Mouse (Mus musculus) lung, adult 10 weeks (tissue): Measurements from ENCODE around the gene Cbx4. TPM values are rescaled to one million over a fixed set of nuclear protein-coding genes. Genes with fewer than 3 reads are reported as not detected.

Source experiments
- polyA plus RNA-seq: library from polyadenylated mRNA; stranded (reverse); fragments of 350-450 nt; fragmentation: Illumina TruSeq; extraction: RNeasy Lipid Tissue Mini Kit (QIAGEN cat#74804); gene quantifications from one replicate; pipeline ENCODE4 v1.2.3, GENCODE M21; 2014; ENCODE audit warnings: low read depth, low replicate concordance; ENCODE audit not compliant: insufficient read depth

The Cbx4 gene
- 6.2 TPM for polyA plus RNA-seq

GRCm38 (mm10) chr11:119086144-119086971 lies at the start of gene Cbx4:
Gene Cbx4, minus strand, starts transcription at chr11:119086221.

GRCm38 (mm10) chr11:119040600-119041324 lies 45.3 kb downstream of the Cbx4 start, which contains the start of gene Cbx8:
Gene Cbx8, minus strand, starts transcription at chr11:119040969.

Other genes with a start within 250 kb of the Cbx4 start
- gene Rbfox3, start 174.6 kb downstream of the Cbx4 start, polyA plus RNA-seq, result 0.96 TPM
- gene Enpp7, start 98.0 kb downstream of the Cbx4 start, polyA plus RNA-seq, result not detected
- gene Cbx2, start 63.3 kb downstream of the Cbx4 start, polyA plus RNA-seq, result 1.8 TPM
- 8.8 TPM for gene Cbx8, start 45.3 kb downstream of the Cbx4 start, polyA plus RNA-seq
- 6.4 TPM for gene Tbc1d16, start 142.3 kb upstream of the Cbx4 start, polyA plus RNA-seq
- gene Ccdc40, start 142.4 kb upstream of the Cbx4 start, polyA plus RNA-seq, result 8.7 TPM
- gene Gaa, start 181.7 kb upstream of the Cbx4 start, polyA plus RNA-seq, result 39.3 TPM
- gene Eif4a3, start 213.9 kb upstream of the Cbx4 start, polyA plus RNA-seq, result 92.2 TPM
- gene Card14, start 221.5 kb upstream of the Cbx4 start, polyA plus RNA-seq, result not detected